Mouse (Mus musculus) liver, embryonic 14.5 days (tissue): ENCODE results near the gene Dnhd1. TPM values are rescaled to one million over a fixed set of nuclear protein-coding genes. Genes with fewer than 3 reads are reported as not detected.

ENCODE experiments used
- ATAC-seq: fragments of 200-750 bp; cut with Nextera tagmentation; 2 replicates; pipeline ENCODE4 v1.8.0; 2017; ENCODE audit warnings: moderate number of reproducible peaks, mild to moderate bottlenecking, moderate library complexity; ENCODE audit not compliant: insufficient read depth
- DNase-seq, 3 experiments: peaks; one replicate each; pipeline ENCODE4 v3.0.0-alpha.2; 2012 to 2013; ENCODE audit warnings: low read depth in 3 of 3, low spot score in 3 of 3
- H3K27ac ChIP-seq: fragments of 300-500 bp; sonication (generic); 2 replicates; pipeline ENCODE4 v1.5.1; 2014; ENCODE audit warnings: moderate library complexity, mild to moderate bottlenecking, control low read depth, inconsistent platforms
- H3K27me3 ChIP-seq: fragments of 300-500 bp; sonication (generic); 2 replicates; pipeline ENCODE4 v1.6.1; 2014; ENCODE audit warnings: mild to moderate bottlenecking, low read length, moderate library complexity; ENCODE audit not compliant: control insufficient read depth, insufficient read depth
- H3K36me3 ChIP-seq: fragments of 300-500 bp; sonication (generic); replicated peaks from 2 replicates; pipeline ENCODE4 v1.6.1; 2014; ENCODE audit warnings: low read depth; ENCODE audit not compliant: control insufficient read depth, insufficient read depth
- H3K4me1 ChIP-seq, 2 experiments: fragments of 200-500 bp in 1 of 2; fragments of 300-500 bp in 1 of 2; sonication (generic) in 1 of 2; replicated peaks; 2 replicates each; pipeline ENCODE4 v1.6.1; 2012 to 2014; ENCODE audit warnings: antibody characterized with exemption in 1 of 2, inconsistent platforms in 1 of 2, low read length in 1 of 2; ENCODE audit not compliant: control insufficient read depth in 2 of 2, insufficient read depth in 2 of 2
- H3K4me2 ChIP-seq: fragments of 300-500 bp; sonication (generic); 2 replicates; pipeline ENCODE4 v1.6.1; 2014; ENCODE audit warnings: low read depth, mild to moderate bottlenecking, control low read depth, moderate library complexity
- H3K4me3 ChIP-seq, 2 experiments: fragments of 200-500 bp in 1 of 2; fragments of 300-500 bp in 1 of 2; sonication (generic) in 1 of 2; 2 replicates each; pipeline ENCODE4 v1.5.1; 2012 to 2014; ENCODE audit warnings: low read depth in 2 of 2, low read length in 2 of 2, mild to moderate bottlenecking in 2 of 2, control low read depth in 1 of 2, inconsistent platforms in 1 of 2, moderate library complexity in 1 of 2; ENCODE audit not compliant: insufficient read depth in 1 of 2
- H3K9ac ChIP-seq: fragments of 300-500 bp; sonication (generic); replicated peaks from 2 replicates; pipeline ENCODE4 v1.6.1; 2014; ENCODE audit warnings: mild to moderate bottlenecking, control low read depth, moderate library complexity
- H3K9me3 ChIP-seq: fragments of 300-500 bp; sonication (generic); 2 replicates; pipeline ENCODE4 v1.6.1; 2016; ENCODE audit warnings: low read length, mixed read lengths; ENCODE audit not compliant: control insufficient read depth
- CTCF ChIP-seq: IDR thresholded peaks from 2 replicates; pipeline ENCODE4 v1.5.1; 2016; ENCODE audit warnings: antibody characterized with exemption, low read depth, control low read depth
- EP300 ChIP-seq: IDR thresholded peaks from 2 replicates; pipeline ENCODE4 v1.6.1; 2016; ENCODE audit warnings: antibody characterized with exemption, low read depth
- WGBS: fragments of 180-500 bp; shearing (Covaris S2); extraction: QIAGEN DNeasy Blood & Tissue Kit; methylation state at CpG from one replicate; pipeline ENCODE4 v1.1.7; 2014; ENCODE audit not compliant: insufficient replicate concordance; 5-methylcytosine and 5-hydroxymethylcytosine counted together
- polyA plus RNA-seq, 2 experiments: library from polyadenylated mRNA; depleted of rRNA in 1 of 2; stranded (reverse) in 1 of 2; unstranded in 1 of 2; fragments of >200 nt; fragmentation: Nextera tagmentation in 1 of 2; extraction: Ambion mirVana in 1 of 2; gene quantifications; 2 replicates each; pipeline versions ENCODE4 v1.2.1 to v1.2.3; 2012 to 2014

The Dnhd1 gene
- polyA plus RNA-seq, 2 experiments: 0.11 to 0.57 TPM

DNA sequence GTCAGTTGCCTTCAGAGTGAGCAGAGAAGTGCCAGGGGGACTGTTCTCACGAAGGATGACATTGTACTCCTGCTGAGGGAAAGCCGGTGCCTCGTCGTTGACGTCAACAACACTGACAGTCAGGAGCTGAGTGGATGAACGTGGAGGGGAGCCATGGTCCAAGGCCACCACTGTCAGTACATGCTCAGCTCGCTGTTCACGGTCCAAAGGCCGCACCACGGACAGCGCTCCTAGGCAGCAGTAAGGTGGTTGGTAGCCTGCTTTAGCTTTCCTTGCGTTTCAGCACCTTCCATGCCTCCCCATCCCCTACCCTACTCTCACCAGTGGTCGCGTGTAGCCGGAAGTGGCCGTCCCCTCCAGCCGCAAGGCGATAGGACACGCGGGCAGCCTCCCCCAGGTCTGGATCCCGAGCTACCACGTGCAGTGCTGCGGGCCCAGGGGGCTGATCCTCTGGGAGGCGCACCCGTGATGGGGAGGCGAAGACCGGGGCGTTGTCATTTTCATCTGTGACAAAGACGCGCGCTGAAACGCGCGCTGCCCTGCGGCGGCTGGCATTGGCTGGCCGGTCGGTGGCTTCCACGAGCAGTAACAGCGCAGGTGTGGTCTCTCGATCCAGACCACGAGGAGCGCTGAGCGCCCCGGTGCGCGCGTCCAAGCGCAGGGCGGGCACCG lies 111.3 kb downstream of the Dnhd1 start:
- WGBS: 7% methylated on average over 51 of the region's 51 CpGs
- Histone ChIP-seq H3K36me3 (no peaks in the 10 kb centered on the region), H3K9ac (no peak overlapping the region), H3K4me1 (no peaks in the 10 kb centered on the region), H3K27me3 (peaks cover 11% of the 10 kb centered on the region), H3K4me3 (peak overlapping the region in 1 of 2 experiments; percentile 16; a peak in 2 of 4 replicates), H3K4me2 (peak overlapping the region; percentile 48), H3K9me3 (no peaks in the 10 kb centered on the region), H3K27ac (no peak overlapping the region)
- DNase-seq (no peak), ATAC-seq (peak; percentile 31; the same call in 1 of the 2 replicates)
- TF ChIP-seq CTCF: no peak

DNA sequence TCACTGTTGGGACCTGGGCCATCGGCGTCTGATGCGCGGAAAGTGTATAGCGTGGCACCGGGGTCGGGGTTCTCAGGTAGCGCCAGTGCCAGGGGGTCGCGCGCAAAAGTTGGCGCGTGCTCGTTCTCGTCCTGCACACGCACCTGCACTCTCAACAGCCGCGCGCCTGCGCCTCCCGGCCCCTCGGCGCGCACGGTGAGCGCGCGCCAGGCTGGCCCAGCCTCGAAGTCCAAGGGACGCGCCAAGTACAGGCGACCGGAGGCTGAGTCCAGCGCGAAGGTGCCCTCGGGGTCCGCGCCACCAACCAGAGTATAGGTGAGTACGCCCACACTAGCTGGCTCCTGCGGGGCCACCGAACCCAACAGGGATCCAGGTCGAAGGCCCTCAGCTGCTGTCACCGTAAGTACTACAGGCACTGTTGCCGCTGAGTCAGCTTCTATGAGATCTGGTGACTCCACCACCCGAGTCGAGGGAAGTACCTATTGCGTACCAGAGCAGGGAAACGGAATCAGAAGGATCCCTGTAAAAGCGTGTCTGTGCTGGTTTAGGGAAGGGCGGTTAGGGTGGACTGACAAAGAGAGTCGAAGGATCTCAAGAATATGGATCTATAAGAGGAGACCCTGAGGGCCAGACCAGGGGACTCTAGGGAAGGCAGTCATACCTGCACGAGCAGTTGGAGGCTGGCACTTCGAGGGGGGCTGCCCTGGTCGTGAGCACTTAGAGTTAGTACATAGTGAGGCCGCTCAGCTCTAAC lies 112.1 kb downstream of the Dnhd1 start:
- ATAC-seq: no peak
- peaks cover 11% of the 10 kb centered on the region for H3K27me3 ChIP-seq
- H3K9ac ChIP-seq: no peak overlapping the region

DNA sequence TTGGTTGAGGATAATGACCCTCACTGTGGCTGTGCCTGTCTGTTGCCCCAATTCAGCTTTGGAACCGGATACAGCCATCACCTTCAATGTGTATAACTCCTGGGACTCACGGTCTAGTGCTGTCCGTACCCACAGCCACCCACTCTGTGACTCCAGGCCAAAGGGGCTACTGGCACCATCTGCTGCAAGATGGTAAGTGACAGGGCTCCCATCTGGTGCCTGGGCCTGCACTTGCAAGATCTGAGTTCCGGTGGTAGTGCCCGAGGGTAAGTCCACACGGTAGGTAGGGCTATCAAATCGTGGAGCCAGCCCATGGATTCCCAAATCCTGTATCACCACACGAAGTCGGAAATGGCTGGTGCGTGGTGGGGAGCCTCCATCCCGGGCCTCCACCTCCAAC lies 113.7 kb downstream of the Dnhd1 start:
- Histone ChIP-seq H3K4me1 (peaks cover 0 to 3% of the 10 kb centered on the region in 2 experiments; a peak in 1 of 4 replicates), H3K36me3 (no peaks in the 10 kb centered on the region), H3K4me3 (no peak overlapping the region), H3K4me2 (no peak overlapping the region), H3K27me3 (peaks cover 11% of the 10 kb centered on the region), H3K27ac (no peak overlapping the region), H3K9ac (no peak overlapping the region), H3K9me3 (no peaks in the 10 kb centered on the region)
- ATAC-seq: no peak
- DNase-seq: no peak
- WGBS: 70% methylated on average over 11 of the region's 11 CpGs
- TF ChIP-seq EP300 (no peak), CTCF (no peak)

More for the DNA sequence above, 112.1 kb downstream of the Dnhd1 start:
- Histone ChIP-seq H3K27ac (no peak overlapping the region), H3K4me3 (peak overlapping the region in 1 of 2 experiments; percentile 16; a peak in 2 of 4 replicates), H3K4me1 (peaks cover 0 to 3% of the 10 kb centered on the region in 2 experiments; a peak in 1 of 4 replicates), H3K36me3 (no peaks in the 10 kb centered on the region), H3K9me3 (no peaks in the 10 kb centered on the region), H3K4me2 (peak overlapping the region; percentile 48)
- no peak for TF ChIP-seq EP300
- TF ChIP-seq CTCF: no peak
- WGBS: 12% methylated on average over 55 of the region's 55 CpGs
- no peak for DNase-seq

DNA sequence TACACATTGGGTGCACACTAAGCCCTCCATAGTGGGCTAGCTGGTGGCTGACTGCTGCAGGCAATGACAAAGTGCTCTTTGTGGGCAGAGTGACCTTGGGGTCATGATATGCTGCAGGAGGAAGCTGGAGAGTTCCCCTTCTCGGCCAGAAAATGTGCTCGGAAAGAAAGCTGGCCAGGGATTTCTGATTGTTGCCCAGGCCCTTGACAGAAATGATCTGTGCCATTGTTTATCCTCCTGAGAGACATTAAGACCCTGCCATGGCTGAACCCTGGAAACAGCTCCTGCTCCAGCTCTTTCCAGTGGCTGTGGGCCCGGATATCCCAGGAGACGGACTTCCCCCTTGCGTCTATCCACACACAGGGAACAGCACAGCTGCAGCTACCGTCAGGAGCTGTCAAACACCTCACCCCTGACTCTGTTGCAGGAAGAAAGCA lies 117.1 kb downstream of the Dnhd1 start:
- H3K4me3 ChIP-seq: no peak overlapping the region
- H3K4me1 ChIP-seq: peaks cover 0 to 3% of the 10 kb centered on the region in 2 experiments; a peak in 1 of 4 replicates
- WGBS: 12% methylated on average over 6 of the region's 6 CpGs
- DNase-seq: no peak
- ATAC-seq: peak; percentile 16; the same call in 1 of the 2 replicates
- H3K36me3 ChIP-seq: no peaks in the 10 kb centered on the region
- H3K27me3 ChIP-seq: peaks cover under 1% of the 10 kb centered on the region
- TF ChIP-seq CTCF: no peak
- TF ChIP-seq EP300: no peak
- no peak overlapping the region for H3K27ac ChIP-seq
- no peaks in the 10 kb centered on the region for H3K9me3 ChIP-seq
- H3K9ac ChIP-seq: no peak overlapping the region
- no peak overlapping the region for H3K4me2 ChIP-seq

DNA sequence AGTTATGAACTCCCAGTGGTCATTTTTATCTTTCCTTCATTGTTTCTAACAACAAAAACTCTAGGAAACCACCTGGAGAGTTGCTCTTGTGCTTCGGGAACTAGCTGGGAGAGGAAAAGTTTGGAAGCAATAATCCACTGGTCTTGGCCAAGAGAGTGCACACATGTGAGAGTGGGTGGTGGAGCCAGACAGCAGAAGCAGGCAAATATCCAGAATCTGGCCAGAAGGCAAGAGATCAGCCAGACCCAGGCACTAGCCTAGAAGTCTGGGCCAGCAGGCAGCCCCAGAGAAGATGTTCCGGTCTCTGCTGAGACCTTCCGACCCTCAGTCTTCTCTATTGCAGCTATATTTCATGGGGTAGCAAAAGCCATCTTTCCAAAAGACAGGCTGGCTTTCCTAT lies 119.3 kb downstream of the Dnhd1 start:
- no peak overlapping the region for H3K27ac ChIP-seq
- no peaks in the 10 kb centered on the region for H3K9me3 ChIP-seq
- 75% methylated on average over 3 of the region's 3 CpGs for WGBS
- H3K27me3 ChIP-seq: no peaks in the 10 kb centered on the region
- no peaks in the 10 kb centered on the region for H3K36me3 ChIP-seq
- no peak for ATAC-seq
- no peak overlapping the region for H3K4me2 ChIP-seq
- H3K9ac ChIP-seq: no peak overlapping the region
- peaks cover 0 to 3% of the 10 kb centered on the region in 2 experiments; a peak in 1 of 4 replicates for H3K4me1 ChIP-seq
- TF ChIP-seq CTCF (no peak), EP300 (no peak)
- no peak overlapping the region for H3K4me3 ChIP-seq
- DNase-seq: no peak

Other genes with a start within 250 kb of the Dnhd1 start
- 0.02 TPM in 1 of 2 replicates, not detected in the other for gene Cnga4, start 246.3 kb upstream of the Dnhd1 start, polyA plus RNA-seq (2012; rRNA removed)
- not detected in 2 replicates for gene Cnga4, start 246.3 kb upstream of the Dnhd1 start, polyA plus RNA-seq (2014; fragmentation: Nextera tagmentation; extraction: Ambion mirVana)
- not detected in 2 replicates for gene Cckbr, start 225.1 kb upstream of the Dnhd1 start, polyA plus RNA-seq (2012; rRNA removed)
- not detected in 2 replicates for gene Cckbr, start 225.1 kb upstream of the Dnhd1 start, polyA plus RNA-seq (2014; fragmentation: Nextera tagmentation; extraction: Ambion mirVana)
- 2.3 and 2.6 TPM in 2 replicates for gene Cavin3, start 168.5 kb upstream of the Dnhd1 start, polyA plus RNA-seq (2012; rRNA removed)
- 4.1 and 4.7 TPM in 2 replicates for gene Cavin3, start 168.5 kb upstream of the Dnhd1 start, polyA plus RNA-seq (2014; fragmentation: Nextera tagmentation; extraction: Ambion mirVana)
- 9.3 and 11.5 TPM in 2 replicates for gene Smpd1, start 96.5 kb upstream of the Dnhd1 start, polyA plus RNA-seq (2012; rRNA removed)
- gene Smpd1, start 96.5 kb upstream of the Dnhd1 start, polyA plus RNA-seq (2014; fragmentation: Nextera tagmentation; extraction: Ambion mirVana): 22.3 and 25.2 TPM in 2 replicates
- gene Apbb1, start 69.2 kb upstream of the Dnhd1 start, polyA plus RNA-seq (2012; rRNA removed): 2.1 and 3.0 TPM in 2 replicates
- 1.6 and 2.3 TPM in 2 replicates for gene Apbb1, start 69.2 kb upstream of the Dnhd1 start, polyA plus RNA-seq (2014; fragmentation: Nextera tagmentation; extraction: Ambion mirVana)
- 203 and 207 TPM in 2 replicates for gene Hpx, start 50.7 kb upstream of the Dnhd1 start, polyA plus RNA-seq (2012; rRNA removed)
- gene Hpx, start 50.7 kb upstream of the Dnhd1 start, polyA plus RNA-seq (2014; fragmentation: Nextera tagmentation; extraction: Ambion mirVana): 276 and 285 TPM in 2 replicates
- gene Trim3, start 17.3 kb upstream of the Dnhd1 start, polyA plus RNA-seq (2012; rRNA removed): 3.8 and 4.3 TPM in 2 replicates
- gene Trim3, start 17.3 kb upstream of the Dnhd1 start, polyA plus RNA-seq (2014; fragmentation: Nextera tagmentation; extraction: Ambion mirVana): 1.9 and 2.2 TPM in 2 replicates
- 47.6 and 58.7 TPM in 2 replicates for gene Timm10b, start 10.8 kb upstream of the Dnhd1 start, polyA plus RNA-seq (2012; rRNA removed)
- gene Timm10b, start 10.8 kb upstream of the Dnhd1 start, polyA plus RNA-seq (2014; fragmentation: Nextera tagmentation; extraction: Ambion mirVana): 120 and 122 TPM in 2 replicates
- gene Arfip2, start 10.4 kb upstream of the Dnhd1 start, polyA plus RNA-seq (2012; rRNA removed): 11.2 and 15.4 TPM in 2 replicates
- 12.3 and 14.6 TPM in 2 replicates for gene Arfip2, start 10.4 kb upstream of the Dnhd1 start, polyA plus RNA-seq (2014; fragmentation: Nextera tagmentation; extraction: Ambion mirVana)
- 42.2 and 69.5 TPM in 2 replicates for gene Gm45799, start 10.3 kb upstream of the Dnhd1 start, polyA plus RNA-seq (2012; rRNA removed)
- gene Gm45799, start 10.3 kb upstream of the Dnhd1 start, polyA plus RNA-seq (2014; fragmentation: Nextera tagmentation; extraction: Ambion mirVana): 24.6 and 26.1 TPM in 2 replicates
- gene Ilk, start 85.8 kb downstream of the Dnhd1 start, polyA plus RNA-seq (2012; rRNA removed): 56.7 and 71.1 TPM in 2 replicates
- gene Ilk, start 85.8 kb downstream of the Dnhd1 start, polyA plus RNA-seq (2014; fragmentation: Nextera tagmentation; extraction: Ambion mirVana): 110 and 118 TPM in 2 replicates
- 6.5 and 7.0 TPM in 2 replicates for gene Rrp8, start 86.6 kb downstream of the Dnhd1 start, polyA plus RNA-seq (2012; rRNA removed)
- gene Rrp8, start 86.6 kb downstream of the Dnhd1 start, polyA plus RNA-seq (2014; fragmentation: Nextera tagmentation; extraction: Ambion mirVana): 9.2 and 13.6 TPM in 2 replicates
- 149 and 197 TPM in 2 replicates for gene Taf10, start 93.5 kb downstream of the Dnhd1 start, polyA plus RNA-seq (2012; rRNA removed)
- 163 and 167 TPM in 2 replicates for gene Taf10, start 93.5 kb downstream of the Dnhd1 start, polyA plus RNA-seq (2014; fragmentation: Nextera tagmentation; extraction: Ambion mirVana)
- 34.1 and 41.9 TPM in 2 replicates for gene Tpp1, start 101.4 kb downstream of the Dnhd1 start, polyA plus RNA-seq (2012; rRNA removed)
- 55.2 and 60.7 TPM in 2 replicates for gene Tpp1, start 101.4 kb downstream of the Dnhd1 start, polyA plus RNA-seq (2014; fragmentation: Nextera tagmentation; extraction: Ambion mirVana)
- 0.57 and 0.71 TPM in 2 replicates for gene Dchs1, start 136.8 kb downstream of the Dnhd1 start, polyA plus RNA-seq (2012; rRNA removed)
- gene Dchs1, start 136.8 kb downstream of the Dnhd1 start, polyA plus RNA-seq (2014; fragmentation: Nextera tagmentation; extraction: Ambion mirVana): 0.48 and 0.62 TPM in 2 replicates
- 36.4 and 136 TPM in 2 replicates for gene Mrpl17, start 160.3 kb downstream of the Dnhd1 start, polyA plus RNA-seq (2012; rRNA removed)
- 216 and 222 TPM in 2 replicates for gene Mrpl17, start 160.3 kb downstream of the Dnhd1 start, polyA plus RNA-seq (2014; fragmentation: Nextera tagmentation; extraction: Ambion mirVana)